Mouse (Mus musculus): ENCODE data around the gene Socs7. TPM values are rescaled to one million over a fixed set of nuclear protein-coding genes. Genes with fewer than 3 reads are reported as not detected.

Gene Socs7
- polyA plus RNA-seq, 1 experiment from 2014 or later = 3.4 TPM

GRCm38 (mm10) chr11:97370329-97371091 is 8.2 kb downstream of the Socs7 start:
- Histone ChIP-seq H3K4me1 (ENCODE audit: control insufficient read depth, insufficient read depth, low read length) (peaks cover 1% of the 10 kb centered on the region), H3K9ac (ENCODE audit: low read length) (no peak overlapping the region), H3K27me3 (ENCODE audit: control insufficient read depth, insufficient read depth, low read length) (no peaks in the 10 kb centered on the region), H3K4me2 (no peak overlapping the region), H3K27ac (ENCODE audit: low read depth, low read length) (no peak overlapping the region), H3K9me3 (ENCODE audit: control insufficient read depth, low read length) (no peaks in the 10 kb centered on the region), H3K4me3 (ENCODE audit: low read depth, low read length) (no peak overlapping the region), H3K36me3 (ENCODE audit: control insufficient read depth, insufficient read depth, low read length) (peaks cover 4% of the 10 kb centered on the region; the same call in 1 of the 2 replicates)
- ATAC-seq (ENCODE audit: low FRiP score) (no peak), DNase-seq (ENCODE audit: low spot score, missing footprints) (no peak)
- WGBS = 84% methylated on average over 7 of the region's 7 CpGs

- WGBS = 91% methylated on average over 6 of the region's 6 CpGs
- no peaks in the 10 kb centered on the region for H3K27me3 ChIP-seq (ENCODE audit: control insufficient read depth, insufficient read depth, low read length)
- DNase-seq (ENCODE audit: low spot score, missing footprints) (no peak), ATAC-seq (ENCODE audit: low FRiP score) (no peak)
- no peak overlapping the region for H3K9ac ChIP-seq (ENCODE audit: low read length)
- H3K36me3 ChIP-seq (ENCODE audit: control insufficient read depth, insufficient read depth, low read length) = peaks cover 6% of the 10 kb centered on the region; the same call in 1 of the 2 replicates
- H3K9me3 ChIP-seq (ENCODE audit: control insufficient read depth, low read length) = no peaks in the 10 kb centered on the region
- H3K27ac ChIP-seq (ENCODE audit: low read depth, low read length) = no peak overlapping the region
- H3K4me3 ChIP-seq (ENCODE audit: low read depth, low read length) = no peak overlapping the region
- H3K4me2 ChIP-seq = no peak overlapping the region
- H3K4me1 ChIP-seq (ENCODE audit: control insufficient read depth, insufficient read depth, low read length) = no peaks in the 10 kb centered on the region
Measured at GRCm38 (mm10) chr11:97372159-97372864, 10.0 kb downstream of the Socs7 start.

GRCm38 (mm10) chr11:97373402-97373801 is 11.1 kb downstream of the Socs7 start:
- no peaks in the 10 kb centered on the region for H3K9me3 ChIP-seq (ENCODE audit: control insufficient read depth, low read length)
- H3K4me1 ChIP-seq (ENCODE audit: control insufficient read depth, insufficient read depth, low read length) = no peaks in the 10 kb centered on the region
- H3K36me3 ChIP-seq (ENCODE audit: control insufficient read depth, insufficient read depth, low read length) = peaks cover 6% of the 10 kb centered on the region; the same call in 1 of the 2 replicates
- whole genome bisulfite sequencing = 92% methylated on average over 2 of the region's 2 CpGs
- H3K27me3 ChIP-seq (ENCODE audit: control insufficient read depth, insufficient read depth, low read length) = no peaks in the 10 kb centered on the region
- no peak overlapping the region for H3K4me3 ChIP-seq (ENCODE audit: low read depth, low read length)
- H3K27ac ChIP-seq (ENCODE audit: low read depth, low read length) = no peak overlapping the region
- ATAC-seq (ENCODE audit: low FRiP score) (no peak), DNase-seq (ENCODE audit: low spot score, missing footprints) (no peak)
- H3K4me2 ChIP-seq = no peak overlapping the region
- no peak overlapping the region for H3K9ac ChIP-seq (ENCODE audit: low read length)

DNA sequence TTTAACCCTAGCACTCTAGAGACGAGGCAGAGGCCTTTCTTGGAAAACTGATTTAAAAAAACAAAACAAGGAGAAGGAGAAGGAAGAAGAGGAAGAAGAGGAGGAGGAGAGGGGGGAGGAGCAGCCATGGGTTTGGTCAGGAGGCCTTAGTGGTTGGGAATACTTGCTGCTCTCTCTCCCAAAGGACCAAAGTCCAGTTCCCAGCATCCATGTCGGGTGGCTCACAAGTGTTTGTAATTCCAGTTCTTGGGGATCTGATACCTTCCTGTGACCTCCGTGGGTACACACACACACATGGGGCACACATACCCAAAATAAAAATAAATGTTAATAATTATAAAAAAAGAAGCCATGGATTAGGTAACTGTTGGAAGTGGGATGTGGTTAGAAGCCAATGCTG is 17.7 kb downstream of the Socs7 start:
- Histone ChIP-seq H3K4me2 (no peak overlapping the region), H3K4me3 (ENCODE audit: low read depth, low read length) (no peak overlapping the region), H3K27ac (ENCODE audit: low read depth, low read length) (no peak overlapping the region)

DNA sequence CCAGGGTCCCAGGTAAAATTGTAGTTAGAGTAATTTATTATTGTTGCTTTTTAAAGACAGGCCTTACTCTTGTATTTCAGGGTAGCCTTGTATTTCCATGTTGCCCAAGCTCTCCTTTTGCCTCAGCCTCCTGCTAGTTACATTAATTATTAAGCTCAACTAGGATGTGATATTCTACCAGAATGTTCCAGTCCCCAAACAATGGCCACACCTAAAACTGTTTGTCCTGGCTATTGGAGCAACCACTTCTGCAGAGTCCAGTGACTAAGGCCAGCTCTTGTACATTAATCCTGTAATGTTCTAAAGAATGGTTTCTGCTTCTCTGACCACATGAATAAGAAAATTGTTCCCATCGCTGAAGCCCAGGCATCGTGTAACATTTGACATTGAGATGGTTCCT is 20.7 kb downstream of the Socs7 start:
- Histone ChIP-seq H3K27ac (ENCODE audit: low read depth, low read length) (no peak overlapping the region), H3K36me3 (ENCODE audit: control insufficient read depth, insufficient read depth, low read length) (peaks cover 7% of the 10 kb centered on the region; the same call in 1 of the 2 replicates), H3K4me1 (ENCODE audit: control insufficient read depth, insufficient read depth, low read length) (no peaks in the 10 kb centered on the region), H3K9me3 (ENCODE audit: control insufficient read depth, low read length) (no peaks in the 10 kb centered on the region), H3K9ac (ENCODE audit: low read length) (no peak overlapping the region), H3K4me3 (ENCODE audit: low read depth, low read length) (no peak overlapping the region), H3K4me2 (no peak overlapping the region), H3K27me3 (ENCODE audit: control insufficient read depth, insufficient read depth, low read length) (no peaks in the 10 kb centered on the region)
- no peak for ATAC-seq (ENCODE audit: low FRiP score)
- WGBS = 94% methylated on average over 2 of the region's 2 CpGs
- DNase-seq (ENCODE audit: low spot score, missing footprints) = no peak

More for the DNA sequence above, 17.7 kb downstream of the Socs7 start:
- no peak for DNase-seq (ENCODE audit: low spot score, missing footprints)
- 88% methylated on average over 3 of the region's 3 CpGs for WGBS
- Histone ChIP-seq H3K27me3 (ENCODE audit: control insufficient read depth, insufficient read depth, low read length) (no peaks in the 10 kb centered on the region), H3K9me3 (ENCODE audit: control insufficient read depth, low read length) (no peaks in the 10 kb centered on the region), H3K36me3 (ENCODE audit: control insufficient read depth, insufficient read depth, low read length) (peaks cover 9% of the 10 kb centered on the region; the same call in 1 of the 2 replicates), H3K9ac (ENCODE audit: low read length) (no peak overlapping the region), H3K4me1 (ENCODE audit: control insufficient read depth, insufficient read depth, low read length) (no peaks in the 10 kb centered on the region)
- ATAC-seq (ENCODE audit: low FRiP score) = no peak

DNA sequence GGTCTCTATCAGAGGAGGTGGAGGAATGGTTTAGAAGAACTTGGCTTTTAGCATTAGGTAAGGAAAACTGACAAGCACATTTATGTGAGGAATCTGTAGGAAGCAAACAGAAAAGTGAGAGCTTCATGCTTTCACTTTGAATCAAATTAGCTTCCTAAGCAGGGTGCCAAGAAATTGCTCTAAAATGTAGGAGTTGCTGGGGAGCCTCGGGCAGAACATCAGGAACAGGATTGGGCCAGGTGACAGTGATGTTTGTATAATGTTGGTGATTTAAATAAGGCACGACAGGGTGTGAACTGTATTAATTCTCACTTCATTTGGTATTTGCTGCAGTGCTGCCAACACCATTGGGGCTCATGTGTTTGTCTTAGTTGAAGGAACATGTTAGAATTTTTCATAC is 21.4 kb downstream of the Socs7 start:
- Histone ChIP-seq H3K27ac (ENCODE audit: low read depth, low read length) (no peak overlapping the region), H3K4me1 (ENCODE audit: control insufficient read depth, insufficient read depth, low read length) (no peaks in the 10 kb centered on the region), H3K4me3 (ENCODE audit: low read depth, low read length) (no peak overlapping the region), H3K27me3 (ENCODE audit: control insufficient read depth, insufficient read depth, low read length) (no peaks in the 10 kb centered on the region), H3K36me3 (ENCODE audit: control insufficient read depth, insufficient read depth, low read length) (peaks cover 7% of the 10 kb centered on the region; the same call in 1 of the 2 replicates), H3K9ac (ENCODE audit: low read length) (no peak overlapping the region), H3K9me3 (ENCODE audit: control insufficient read depth, low read length) (no peaks in the 10 kb centered on the region), H3K4me2 (no peak overlapping the region)
- ATAC-seq (ENCODE audit: low FRiP score) (no peak), DNase-seq (ENCODE audit: low spot score, missing footprints) (no peak)
- WGBS = 73% methylated on average over 2 of the region's 2 CpGs

GRCm38 (mm10) chr11:97387811-97388210 is 25.5 kb downstream of the Socs7 start:
- H3K27me3 ChIP-seq (ENCODE audit: control insufficient read depth, insufficient read depth, low read length) = no peaks in the 10 kb centered on the region
- H3K4me2 ChIP-seq = no peak overlapping the region
- no peak overlapping the region for H3K9ac ChIP-seq (ENCODE audit: low read length)
- DNase-seq (ENCODE audit: low spot score, missing footprints) = peak; percentile 77
- H3K4me1 ChIP-seq (ENCODE audit: control insufficient read depth, insufficient read depth, low read length) = no peaks in the 10 kb centered on the region
- H3K27ac ChIP-seq (ENCODE audit: low read depth, low read length) = no peak overlapping the region
- H3K36me3 ChIP-seq (ENCODE audit: control insufficient read depth, insufficient read depth, low read length) = peaks cover 12% of the 10 kb centered on the region; the same call in 1 of the 2 replicates
- 89% methylated on average over 2 of the region's 2 CpGs for WGBS
- no peak overlapping the region for H3K4me3 ChIP-seq (ENCODE audit: low read depth, low read length)
- no peaks in the 10 kb centered on the region for H3K9me3 ChIP-seq (ENCODE audit: control insufficient read depth, low read length)
- ATAC-seq (ENCODE audit: low FRiP score) = no peak

- ATAC-seq (ENCODE audit: low FRiP score) (no peak), DNase-seq (ENCODE audit: low spot score, missing footprints) (no peak)
- no peaks in the 10 kb centered on the region for H3K9me3 ChIP-seq (ENCODE audit: control insufficient read depth, low read length)
- H3K9ac ChIP-seq (ENCODE audit: low read length) = no peak overlapping the region
- WGBS = 86% methylated on average over 8 of the region's 8 CpGs
- H3K27me3 ChIP-seq (ENCODE audit: control insufficient read depth, insufficient read depth, low read length) = no peaks in the 10 kb centered on the region
- H3K4me2 ChIP-seq = no peak overlapping the region
- peaks cover 11% of the 10 kb centered on the region; the same call in 1 of the 2 replicates for H3K36me3 ChIP-seq (ENCODE audit: control insufficient read depth, insufficient read depth, low read length)
- no peak overlapping the region for H3K27ac ChIP-seq (ENCODE audit: low read depth, low read length)
- no peaks in the 10 kb centered on the region for H3K4me1 ChIP-seq (ENCODE audit: control insufficient read depth, insufficient read depth, low read length)
- H3K4me3 ChIP-seq (ENCODE audit: low read depth, low read length) = no peak overlapping the region
Measured at GRCm38 (mm10) chr11:97389127-97389526, 26.8 kb downstream of the Socs7 start.

DNA sequence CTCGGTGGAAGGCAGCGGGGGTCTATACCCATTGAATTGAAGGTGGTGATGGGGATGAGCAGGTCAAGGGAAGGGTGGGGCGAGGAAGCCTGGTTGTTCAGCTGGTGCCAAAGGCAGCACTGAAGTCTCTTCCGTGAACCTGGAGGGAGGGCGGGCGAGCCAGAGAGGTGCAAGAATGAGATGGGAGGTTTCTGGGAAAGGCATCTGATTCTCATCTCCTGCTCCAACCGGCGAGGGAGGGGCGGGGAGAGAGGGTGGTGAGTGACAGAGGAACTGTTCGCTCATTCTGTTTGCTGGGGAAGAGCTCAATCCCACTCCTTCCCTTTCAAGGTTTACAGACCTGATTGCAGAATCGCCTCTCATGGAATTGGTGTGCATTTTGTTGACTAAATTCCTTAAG is 31.3 kb downstream of the Socs7 start:
- ATAC-seq (ENCODE audit: low FRiP score) = no peak
- WGBS = 73% methylated on average over 11 of the region's 11 CpGs
- Histone ChIP-seq H3K27me3 (ENCODE audit: control insufficient read depth, insufficient read depth, low read length) (no peaks in the 10 kb centered on the region), H3K27ac (ENCODE audit: low read depth, low read length) (no peak overlapping the region), H3K9me3 (ENCODE audit: control insufficient read depth, low read length) (no peaks in the 10 kb centered on the region), H3K36me3 (ENCODE audit: control insufficient read depth, insufficient read depth, low read length) (peaks cover 11% of the 10 kb centered on the region; the same call in 1 of the 2 replicates), H3K9ac (ENCODE audit: low read length) (no peak overlapping the region), H3K4me3 (ENCODE audit: low read depth, low read length) (no peak overlapping the region), H3K4me2 (no peak overlapping the region), H3K4me1 (ENCODE audit: control insufficient read depth, insufficient read depth, low read length) (no peaks in the 10 kb centered on the region)
- no peak for DNase-seq (ENCODE audit: low spot score, missing footprints)
